Mouse (Mus musculus) bone marrow macrophage, adult 2 months (primary cell): ENCODE results near the gene Pla2r1.

ENCODE experiments used
- CTCF ChIP-seq: IDR thresholded peaks from 2 replicates; pipeline ENCODE4 v1.5.1; 2012; ENCODE audit warnings: low read depth, mild to moderate bottlenecking, low read length, moderate library complexity
- POLR2A ChIP-seq: IDR thresholded peaks from 2 replicates; pipeline ENCODE4 v1.6.1; 2012; ENCODE audit warnings: mild to moderate bottlenecking, low read depth, low read length, borderline replicate concordance

- TF ChIP-seq CTCF (no peak), POLR2A (no peak)
These were observed 20.1 kb downstream of the Pla2r1 start for GRCm38 (mm10) chr2:60533026-60533425.
